Mouse (Mus musculus) erythroblast, embryonic 14.5 days (primary cell): ENCODE measurements around the gene Smc2.

Source experiments
- GATA1 ChIP-seq: IDR thresholded peaks from 2 replicates; pipeline ENCODE4 v1.6.1; 2012; ENCODE audit warnings: low read length, inconsistent platforms, mixed read lengths
- TAL1 ChIP-seq: IDR thresholded peaks from 3 replicates; pipeline ENCODE4 v1.6.1; 2012; ENCODE audit warnings: low read length, inconsistent platforms, mixed read lengths

DNA sequence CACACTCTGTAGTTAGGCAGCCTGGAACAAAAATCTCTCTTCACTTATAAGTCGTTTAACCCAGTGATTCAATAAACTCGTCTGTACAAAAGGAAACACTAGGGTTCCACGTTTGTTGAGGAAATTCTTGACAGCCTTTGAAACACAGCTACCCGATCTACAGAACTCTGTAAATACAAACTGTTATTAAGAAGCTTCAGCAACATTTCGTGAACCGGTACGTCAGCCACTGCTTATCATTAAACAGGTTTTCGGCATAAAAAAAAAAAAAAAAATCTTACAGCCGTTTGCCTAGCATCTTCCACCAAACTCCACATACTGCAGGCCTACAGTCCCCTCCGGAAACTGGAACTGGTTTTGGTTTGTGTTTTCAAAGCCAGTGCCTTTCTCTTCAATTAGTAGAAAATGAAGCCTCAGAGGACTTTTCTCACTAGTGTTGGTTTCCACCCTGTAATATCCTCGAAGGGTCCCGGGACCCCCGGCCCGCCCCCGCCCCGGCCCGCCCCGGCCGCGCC, 615 bp upstream of the Smc2 start:
- TF ChIP-seq TAL1 (no peak), GATA1 (no peak)
